Mouse (Mus musculus) forebrain, postnatal 0 days (tissue): ENCODE results near the gene Nhlrc4. TPM values are rescaled to one million over a fixed set of nuclear protein-coding genes. Genes with fewer than 3 reads are reported as not detected.
A peak's percentile ranks its signal among the peaks of the same experiment; 100 is the strongest.

ENCODE experiments used
- ATAC-seq: fragments of 200-750 bp; cut with Nextera tagmentation; 2 replicates; pipeline ENCODE4 v1.8.0; 2017; ENCODE audit warnings: mild to moderate bottlenecking, moderate library complexity
- DNase-seq: peaks from one replicate; pipeline ENCODE4 v3.0.0-alpha.2; 2015
- H3K27ac ChIP-seq: fragments of 300-500 bp; sonication (generic); 2 replicates; pipeline ENCODE4 v1.5.1; 2014; ENCODE audit warnings: low read depth, mild to moderate bottlenecking, antibody characterized with exemption, low read length, moderate library complexity, mixed read lengths
- H3K27me3 ChIP-seq: fragments of 300-500 bp; sonication (generic); 2 replicates; pipeline ENCODE4 v1.6.1; 2014; ENCODE audit warnings: mild to moderate bottlenecking, low read length, mixed read lengths; ENCODE audit not compliant: insufficient read depth
- H3K36me3 ChIP-seq: fragments of 300-500 bp; sonication (generic); 2 replicates; pipeline ENCODE4 v1.6.1; 2014; ENCODE audit warnings: mild to moderate bottlenecking, moderate library complexity; ENCODE audit not compliant: insufficient read depth
- H3K4me1 ChIP-seq: fragments of 300-500 bp; sonication (generic); 2 replicates; pipeline ENCODE4 v1.6.1; 2014; ENCODE audit warnings: antibody characterized with exemption; ENCODE audit not compliant: insufficient read depth
- H3K4me2 ChIP-seq: fragments of 300-500 bp; sonication (generic); 2 replicates; pipeline ENCODE4 v1.6.1; 2014; ENCODE audit warnings: low read depth, mild to moderate bottlenecking, moderate library complexity
- H3K4me3 ChIP-seq: fragments of 300-500 bp; sonication (generic); 2 replicates; pipeline ENCODE4 v1.5.1; 2014; ENCODE audit warnings: low read depth, low read length, mixed read lengths
- H3K9ac ChIP-seq: fragments of 300-500 bp; sonication (generic); 2 replicates; pipeline ENCODE4 v1.6.1; 2014; ENCODE audit warnings: mild to moderate bottlenecking
- H3K9me3 ChIP-seq: fragments of 300-500 bp; sonication (generic); 2 replicates; pipeline ENCODE4 v1.6.1; 2016; ENCODE audit warnings: low read length
- CTCF ChIP-seq: sonication (generic); IDR thresholded peaks from 2 replicates; pipeline ENCODE4 v1.5.1; 2016; ENCODE audit warnings: antibody characterized with exemption, control low read depth, low read depth
- WGBS: fragments of 180-500 bp; shearing (Covaris S2); extraction: QIAGEN DNeasy Blood & Tissue Kit; methylation state at CpG from one replicate; pipeline ENCODE4 v1.1.7; 2014; 5-methylcytosine and 5-hydroxymethylcytosine counted together
- polyA plus RNA-seq: library from polyadenylated mRNA; unstranded; fragments of >200 nt; fragmentation: Nextera tagmentation; extraction: Ambion mirVana; gene quantifications from 2 replicates; pipeline ENCODE4 v1.2.1, GENCODE M21; 2015
- total RNA-seq: library from RNA; depleted of rRNA; stranded (reverse); fragments of >200 nt; gene quantifications from 2 replicates; pipeline ENCODE4 v1.2.3, GENCODE M21; 2014

Gene Nhlrc4
- total and polyA plus RNA-seq, 2 experiments from 2014 or later: 0.44 TPM; not detected in 1

- Histone ChIP-seq H3K27ac (no peak overlapping the region), H3K9me3 (no peaks in the 10 kb centered on the region), H3K36me3 (no peaks in the 10 kb centered on the region), H3K27me3 (peaks cover 5% of the 10 kb centered on the region), H3K4me2 (no peak overlapping the region), H3K4me3 (no peak overlapping the region), H3K9ac (no peak overlapping the region), H3K4me1 (peaks cover 9% of the 10 kb centered on the region; the same call in 1 of the 2 replicates)
- 49% methylated on average over 9 of the region's 9 CpGs for WGBS
- ATAC-seq: no peak
- no peak for DNase-seq
- TF ChIP-seq CTCF: no peak
These were observed 875 bp upstream of the Nhlrc4 start for GRCm38 (mm10) chr17:25945517-25946155.

DNA sequence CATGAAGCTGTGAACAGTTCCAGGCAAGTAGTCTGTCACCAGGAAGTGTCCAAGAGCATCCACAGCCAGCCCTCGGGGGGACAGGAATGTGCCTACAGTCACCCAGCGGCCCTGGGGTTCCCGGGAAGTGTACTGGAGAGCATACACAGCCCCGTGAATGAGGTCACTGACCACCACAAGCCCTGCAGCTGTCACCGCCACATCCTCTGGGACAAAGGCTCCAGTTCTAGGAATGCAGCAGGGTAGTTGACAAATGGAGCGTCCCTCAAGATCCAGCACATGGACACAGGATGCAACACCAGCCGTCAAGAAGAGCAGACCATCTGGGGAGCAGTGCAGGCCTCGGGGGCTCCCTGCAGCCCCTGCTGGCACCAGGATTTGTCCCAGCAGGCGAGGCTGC lies 992 bp downstream of the Nhlrc4 start:
- WGBS: 76% methylated on average over 9 of the region's 9 CpGs
- no peak for TF ChIP-seq CTCF
- H3K4me3 ChIP-seq: no peak overlapping the region
- H3K4me1 ChIP-seq: peaks cover 9% of the 10 kb centered on the region; the same call in 1 of the 2 replicates
- no peak overlapping the region for H3K4me2 ChIP-seq
- ATAC-seq (no peak), DNase-seq (no peak)
- H3K27ac ChIP-seq: no peak overlapping the region
- no peaks in the 10 kb centered on the region for H3K27me3 ChIP-seq
- no peaks in the 10 kb centered on the region for H3K36me3 ChIP-seq
- H3K9me3 ChIP-seq: no peaks in the 10 kb centered on the region
- H3K9ac ChIP-seq: no peak overlapping the region

- no peak overlapping the region for H3K4me3 ChIP-seq
- TF ChIP-seq CTCF: no peak
- no peak overlapping the region for H3K4me2 ChIP-seq
- no peak overlapping the region for H3K9ac ChIP-seq
- peaks cover 9% of the 10 kb centered on the region; the same call in 1 of the 2 replicates for H3K4me1 ChIP-seq
- ATAC-seq (no peak), DNase-seq (no peak)
- H3K27ac ChIP-seq: no peak overlapping the region
- H3K36me3 ChIP-seq: no peaks in the 10 kb centered on the region
- H3K9me3 ChIP-seq: no peaks in the 10 kb centered on the region
- WGBS: 81% methylated on average over 3 of the region's 3 CpGs
- H3K27me3 ChIP-seq: no peaks in the 10 kb centered on the region
These were observed 1.5 kb downstream of the Nhlrc4 start for GRCm38 (mm10) chr17:25943221-25943620.

GRCm38 (mm10) chr17:25942597-25943151 lies 2.1 kb downstream of the Nhlrc4 start:
- peak overlapping the region; percentile 77; the same call in 1 of the 2 replicates for H3K4me2 ChIP-seq
- H3K36me3 ChIP-seq: no peaks in the 10 kb centered on the region
- H3K4me1 ChIP-seq: peaks cover 9% of the 10 kb centered on the region; the same call in 1 of the 2 replicates
- DNase-seq (no peak), ATAC-seq (no peak)
- peak overlapping the region; percentile 84; the same call in 1 of the 2 replicates for H3K27ac ChIP-seq
- no peak for TF ChIP-seq CTCF
- H3K27me3 ChIP-seq: no peaks in the 10 kb centered on the region
- 88% methylated on average over 2 of the region's 2 CpGs for WGBS
- H3K9ac ChIP-seq: no peak overlapping the region
- H3K4me3 ChIP-seq: no peak overlapping the region
- no peaks in the 10 kb centered on the region for H3K9me3 ChIP-seq

DNA sequence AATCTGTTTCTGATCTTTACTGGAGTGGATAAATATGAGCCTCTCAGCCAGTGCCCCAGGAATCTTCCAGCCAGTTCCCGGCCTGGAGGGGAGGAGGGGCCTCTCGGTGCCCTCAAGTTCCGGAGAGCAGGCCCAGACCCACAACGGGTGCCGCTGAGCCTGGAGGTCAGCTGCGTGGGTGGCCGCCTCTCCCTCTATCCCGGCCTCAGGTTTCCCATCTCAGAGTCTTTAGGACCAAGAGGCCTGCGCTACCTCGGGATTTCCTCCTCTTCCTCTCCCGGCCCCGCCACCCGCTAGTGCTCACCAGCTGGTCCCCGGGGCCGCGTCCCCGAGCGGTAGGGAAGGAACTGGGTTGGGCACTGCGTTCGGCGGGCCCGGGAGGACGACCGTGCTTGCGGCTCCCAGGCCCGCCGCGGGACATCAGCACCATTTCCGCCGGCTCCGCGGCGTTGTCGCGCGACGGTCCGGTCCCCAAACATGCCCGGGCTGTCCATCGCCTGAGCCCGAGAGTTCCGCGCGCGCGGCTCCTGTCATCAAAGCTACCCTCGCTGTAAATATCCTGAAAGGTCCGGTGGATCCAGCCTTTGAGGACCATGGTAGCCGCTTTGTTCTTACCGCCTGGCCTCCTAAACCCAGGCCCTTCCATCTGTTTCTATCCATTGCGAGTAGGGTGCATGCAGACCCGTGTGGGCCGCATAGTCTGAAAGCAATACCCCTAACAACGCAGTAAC lies 3.1 kb downstream of the Nhlrc4 start:
- H3K4me2 ChIP-seq: peak overlapping the region; percentile 77
- peak overlapping the region; percentile 84 for H3K27ac ChIP-seq
- peak overlapping the region; percentile 93 for H3K9ac ChIP-seq
- H3K4me3 ChIP-seq: peak overlapping the region; percentile 81
- WGBS: 3% methylated on average over 54 of the region's 54 CpGs
- TF ChIP-seq CTCF: no peak
- H3K9me3 ChIP-seq: no peaks in the 10 kb centered on the region
- H3K27me3 ChIP-seq: no peaks in the 10 kb centered on the region
- peaks cover 7% of the 10 kb centered on the region for H3K36me3 ChIP-seq
- DNase-seq (peak; percentile 83), ATAC-seq (peak; percentile 87)
- H3K4me1 ChIP-seq: peaks cover 9% of the 10 kb centered on the region; the same call in 1 of the 2 replicates

- no peaks in the 10 kb centered on the region for H3K9me3 ChIP-seq
- H3K4me1 ChIP-seq: no peaks in the 10 kb centered on the region
- peaks cover 63% of the 10 kb centered on the region for H3K36me3 ChIP-seq
- no peak overlapping the region for H3K9ac ChIP-seq
- TF ChIP-seq CTCF: no peak
- ATAC-seq (no peak), DNase-seq (no peak)
- no peak overlapping the region for H3K27ac ChIP-seq
- WGBS: 86% methylated on average over 1 of the region's 1 CpGs
- no peaks in the 10 kb centered on the region for H3K27me3 ChIP-seq
- H3K4me2 ChIP-seq: no peak overlapping the region
- no peak overlapping the region for H3K4me3 ChIP-seq
These were observed 10.2 kb downstream of the Nhlrc4 start for GRCm38 (mm10) chr17:25934526-25934925.

GRCm38 (mm10) chr17:25925348-25925747 lies 19.4 kb downstream of the Nhlrc4 start:
- ATAC-seq (no peak), DNase-seq (no peak)
- WGBS: 77% methylated on average over 2 of the region's 2 CpGs
- Histone ChIP-seq H3K9me3 (no peaks in the 10 kb centered on the region), H3K36me3 (peaks cover 26% of the 10 kb centered on the region), H3K27ac (no peak overlapping the region), H3K9ac (no peak overlapping the region), H3K4me2 (no peak overlapping the region), H3K4me1 (0 out of 2 replicates have a peak, but pooled peaks cover 3% of the 10 kb centered on the region), H3K4me3 (no peak overlapping the region), H3K27me3 (no peaks in the 10 kb centered on the region)
- TF ChIP-seq CTCF: no peak
